Mouse (Mus musculus) forebrain, embryonic 15.5 days (tissue): ENCODE data around the gene Col12a1. TPM values are rescaled to one million over a fixed set of nuclear protein-coding genes. Genes with fewer than 3 reads are reported as not detected.

ENCODE experiments used
- ATAC-seq: fragments of 200-750 bp; cut with Nextera tagmentation; replicated peaks from 2 replicates; pipeline ENCODE4 v1.8.0; 2017; ENCODE audit warnings: mild to moderate bottlenecking, moderate TSS enrichment, moderate library complexity
- H3K27ac ChIP-seq: fragments of 300-500 bp; sonication (generic); replicated peaks from 2 replicates; pipeline ENCODE4 v1.5.1; 2015; ENCODE audit warnings: mild to moderate bottlenecking, inconsistent platforms
- H3K27me3 ChIP-seq: fragments of 300-500 bp; sonication (generic); 2 replicates; pipeline ENCODE4 v1.6.1; 2015; ENCODE audit warnings: inconsistent platforms
- H3K36me3 ChIP-seq: fragments of 300-500 bp; sonication (generic); 2 replicates; pipeline ENCODE4 v1.6.1; 2015; ENCODE audit warnings: mild to moderate bottlenecking, inconsistent platforms
- H3K4me1 ChIP-seq: fragments of 300-500 bp; sonication (generic); 2 replicates; pipeline ENCODE4 v1.6.1; 2015; ENCODE audit warnings: inconsistent platforms
- H3K4me2 ChIP-seq: fragments of 300-500 bp; sonication (generic); replicated peaks from 2 replicates; pipeline ENCODE4 v1.6.1; 2015; ENCODE audit warnings: mild to moderate bottlenecking, inconsistent platforms
- H3K4me3 ChIP-seq: fragments of 300-500 bp; sonication (generic); 2 replicates; pipeline ENCODE4 v1.5.1; 2015; ENCODE audit warnings: mild to moderate bottlenecking, inconsistent platforms
- H3K9ac ChIP-seq: fragments of 300-500 bp; sonication (generic); replicated peaks from 2 replicates; pipeline ENCODE4 v1.6.1; 2015; ENCODE audit warnings: mild to moderate bottlenecking, inconsistent platforms
- H3K9me3 ChIP-seq: fragments of 300-500 bp; sonication (generic); 2 replicates; pipeline ENCODE4 v1.6.1; 2016; ENCODE audit warnings: inconsistent platforms
- WGBS: fragments of 180-500 bp; shearing (Covaris S2); methylation state at CpG from one replicate; pipeline ENCODE4 v1.1.7; 2015; ENCODE audit warnings: mixed read lengths; 5-methylcytosine and 5-hydroxymethylcytosine counted together
- polyA plus RNA-seq: library from polyadenylated mRNA; unstranded; fragments of >200 nt; fragmentation: Nextera tagmentation; extraction: Ambion mirVana; gene quantifications from 2 replicates; pipeline ENCODE4 v1.2.1, GENCODE M21; 2015

Col12a1 gene
- polyA plus RNA-seq, 1 experiment from 2014 or later, result 6.1 TPM

- no peak for ATAC-seq
- Histone ChIP-seq H3K9ac (no peak overlapping the region), H3K27me3 (no peaks in the 10 kb centered on the region), H3K4me2 (no peak overlapping the region), H3K4me3 (no peak overlapping the region), H3K27ac (no peak overlapping the region), H3K4me1 (no peaks in the 10 kb centered on the region), H3K36me3 (no peaks in the 10 kb centered on the region), H3K9me3 (no peaks in the 10 kb centered on the region)
- WGBS, result 89% methylated on average over 4 of the region's 4 CpGs
Measured at GRCm38 (mm10) chr9:79586415-79587195, 132.0 kb downstream of the Col12a1 start.

GRCm38 (mm10) chr9:79566838-79567237 is 151.8 kb downstream of the Col12a1 start:
- WGBS, result 88% methylated on average over 5 of the region's 5 CpGs
- ATAC-seq, result no peak
- Histone ChIP-seq H3K4me3 (no peak overlapping the region), H3K27me3 (no peaks in the 10 kb centered on the region), H3K4me1 (no peaks in the 10 kb centered on the region), H3K27ac (no peak overlapping the region), H3K9ac (no peak overlapping the region), H3K4me2 (no peak overlapping the region), H3K36me3 (no peaks in the 10 kb centered on the region), H3K9me3 (no peaks in the 10 kb centered on the region)

- Histone ChIP-seq H3K27ac (no peak overlapping the region), H3K4me3 (no peak overlapping the region), H3K4me1 (no peaks in the 10 kb centered on the region), H3K36me3 (no peaks in the 10 kb centered on the region), H3K27me3 (no peaks in the 10 kb centered on the region), H3K9ac (no peak overlapping the region), H3K4me2 (no peak overlapping the region), H3K9me3 (no peaks in the 10 kb centered on the region)
- ATAC-seq, result no peak
- 84% methylated on average over 2 of the region's 2 CpGs for WGBS
Measured at GRCm38 (mm10) chr9:79553297-79553696, 165.3 kb downstream of the Col12a1 start.

Other genes starting within 250 kb of the Col12a1 start
- 735 and 754 TPM in 2 replicates for gene Cox7a2, start 41.0 kb upstream of the Col12a1 start, polyA plus RNA-seq
- gene Tmem30a, start 74.7 kb upstream of the Col12a1 start, polyA plus RNA-seq, result 105 and 110 TPM in 2 replicates